ENCODE assay signal across 19 mouse cellular contexts in genomic region chr10:59565995-59566410, GRCm38 (mm10). TPM values are rescaled to one million over a fixed set of nuclear protein-coding genes. Genes with fewer than 3 reads are reported as not detected.
DNase-seq lines count a peak whose midpoint lies in the region; ATAC-seq and TF ChIP-seq lines count a peak whose summit lies in the region.
"Had no signal": no experiment of that assay in that cellular context is flagged by ENCODE, and none has a peak within 500 bp of the region (broad histone marks: within the 10 kb centered on the region; RNA-seq: fewer than 3 reads in every experiment).

No protein-coding gene starts in this region.

- no peak overlapping the region for H3K4me2 ChIP-seq in heart, postnatal 0 days (ENCODE audit: low read depth, low read length)
- no peak overlapping the region for H3K4me2 ChIP-seq in neural tube, embryonic 14.5 days (ENCODE audit: low read depth, low read length)
- peak overlapping the region; percentile 11 for H3K4me2 ChIP-seq in limb, embryonic 12.5 days
- H3K4me2 ChIP-seq: hindbrain, embryonic 14.5 days had no signal

- DNase-seq in heart, postnatal 0 days (ENCODE audit: low spot score): no peak
- DNase-seq in heart, adult 9 months (ENCODE audit: low spot score in 2 of 2): no peak
- DNase-seq in neural tube, embryonic 10.5 days (ENCODE audit: extremely low spot score, low spot score): no peak
- no peak for DNase-seq in spleen, adult 12 weeks (ENCODE audit: low spot score)
- DNase-seq in adrenal gland, postnatal 25 days: no peak
- DNase-seq: cerebellum, postnatal 10 days; heart, adult 2 months; thymus, postnatal 4 days had no signal

- WGBS in heart, postnatal 0 days: 72% methylated on average over 2 of the region's 2 CpGs
- WGBS in neural tube, embryonic 14.5 days: 41% methylated on average over 2 of the region's 2 CpGs
- WGBS in limb, embryonic 12.5 days: 39% methylated on average over 2 of the region's 2 CpGs

- no peaks in the 10 kb centered on the region for H3K36me3 ChIP-seq in heart, postnatal 0 days (replicated peaks; ENCODE audit: control insufficient read depth, insufficient read depth, low read length)
- no peaks in the 10 kb centered on the region for H3K36me3 ChIP-seq in neural tube, embryonic 14.5 days (ENCODE audit: control insufficient read depth, insufficient read depth, low read length)
- peaks cover 3% of the 10 kb centered on the region; the same call in 1 of the 2 replicates for H3K36me3 ChIP-seq in limb, embryonic 12.5 days

- no peaks in the 10 kb centered on the region for H3K9me3 ChIP-seq in heart, postnatal 0 days (replicated peaks; ENCODE audit: control insufficient read depth, low read length)
- no peaks in the 10 kb centered on the region for H3K9me3 ChIP-seq in neural tube, embryonic 14.5 days (ENCODE audit: control insufficient read depth, low read length)
- no peaks in the 10 kb centered on the region for H3K9me3 ChIP-seq in limb, embryonic 12.5 days
- H3K9me3 ChIP-seq: megakaryocyte, embryonic 14.5 days had no signal

- no peak overlapping the region for H3K4me3 ChIP-seq in heart, postnatal 0 days (ENCODE audit: low read depth, low read length)
- no peak overlapping the region for H3K4me3 ChIP-seq in neural tube, embryonic 14.5 days (ENCODE audit: low read depth, low read length)
- H3K4me3 ChIP-seq in limb, embryonic 12.5 days (replicated peaks): no peak overlapping the region
- H3K4me3 ChIP-seq: heart, adult 2 months; megakaryocyte, embryonic 14.5 days had no signal

- ATAC-seq in heart, postnatal 0 days (ENCODE audit: insufficient read depth, low read depth): no peak
- peak; percentile 54; the same call in 1 of the 2 replicates for ATAC-seq in neural tube, embryonic 14.5 days (ENCODE audit: low read depth)
- ATAC-seq in limb, embryonic 12.5 days (ENCODE audit: insufficient number of reproducible peaks, insufficient read depth, low FRiP score, low TSS enrichment, low read depth): peak; percentile 88
- ATAC-seq: CD4-positive, CD25-positive, alpha-beta regulatory T cell, adult 4 months; Patski had no signal

- 0 out of 2 replicates have a peak overlapping the region, but pooled peaks have one; percentile 15 for H3K27ac ChIP-seq in heart, postnatal 0 days (ENCODE audit: low read depth)
- no peak overlapping the region for H3K27ac ChIP-seq in neural tube, embryonic 14.5 days (ENCODE audit: low read depth, low read length)
- H3K27ac ChIP-seq in limb, embryonic 12.5 days: peak overlapping the region; percentile 92
- H3K27ac ChIP-seq: heart, adult 2 months; hindbrain, embryonic 14.5 days; liver, embryonic 14.5 days had no signal

- H3K4me1 ChIP-seq in heart, postnatal 0 days (ENCODE audit: control insufficient read depth, insufficient read depth): no peaks in the 10 kb centered on the region
- no peaks in the 10 kb centered on the region for H3K4me1 ChIP-seq in neural tube, embryonic 14.5 days (ENCODE audit: control insufficient read depth, insufficient read depth, low read length)
- H3K4me1 ChIP-seq in limb, embryonic 12.5 days (replicated peaks): peaks cover 71% of the 10 kb centered on the region

- no peak for TF ChIP-seq EP300 in heart, postnatal 0 days (IDR thresholded peaks at IDR 0.05; ENCODE audit: low read depth)

- TF ChIP-seq CTCF in heart, postnatal 0 days (IDR thresholded peaks at IDR 0.05; ENCODE audit: low read depth): no peak

- no peaks in the 10 kb centered on the region for H3K27me3 ChIP-seq in heart, postnatal 0 days (ENCODE audit: control insufficient read depth, insufficient read depth, low read length)
- no peaks in the 10 kb centered on the region for H3K27me3 ChIP-seq in neural tube, embryonic 14.5 days (ENCODE audit: control insufficient read depth, insufficient read depth, low read length)
- H3K27me3 ChIP-seq in limb, embryonic 12.5 days: no peaks in the 10 kb centered on the region
- H3K27me3 ChIP-seq: megakaryocyte, embryonic 14.5 days; Patski had no signal

- H3K9ac ChIP-seq in heart, postnatal 0 days (replicated peaks; ENCODE audit: low read depth, low read length): no peak overlapping the region
- H3K9ac ChIP-seq in neural tube, embryonic 14.5 days (replicated peaks; ENCODE audit: low read depth, low read length): no peak overlapping the region
- H3K9ac ChIP-seq in limb, embryonic 12.5 days (replicated peaks): no peak overlapping the region
- H3K9ac ChIP-seq: hindbrain, embryonic 14.5 days; liver, embryonic 14.5 days had no signal

RNA-seq across cellular contexts. Expression of gene Gm10322, which starts 49.9 kb away (rescaled TPM):
- total RNA-seq in heart, postnatal 0 days (2014; rRNA removed; ENCODE audit: low replicate concordance): not detected in 2 replicates
- polyA plus RNA-seq in heart, postnatal 0 days (2015; fragmentation: Nextera tagmentation; extraction: Ambion mirVana): not detected in 2 replicates
- not detected in 2 replicates for polyA plus RNA-seq in neural tube, embryonic 14.5 days (2014; fragmentation: Nextera tagmentation; extraction: Ambion mirVana)
- polyA plus RNA-seq in limb, embryonic 12.5 days (2016; fragmentation: Nextera tagmentation; extraction: Ambion mirVana): not detected in 2 replicates
- not detected in 2 replicates for total RNA-seq in adrenal gland, postnatal 25 days (2021)
- total RNA-seq: adrenal gland, adult 18-20 months; heart, adult 2 months; left cerebral cortex, adult 8-10 months; monocyte, adult 5-6 weeks had no signal
- polyA plus RNA-seq: CD4-positive, CD25-positive, alpha-beta regulatory T cell, adult 4 months; heart, adult 2 months; hindbrain, embryonic 14.5 days; large intestine, adult 2 months; liver, embryonic 14.5 days; Patski had no signal

RNA-seq across cellular contexts. Expression of gene Mcu, which starts 50.5 kb away (rescaled TPM):
- total RNA-seq in heart, postnatal 0 days (2014; rRNA removed; ENCODE audit: low replicate concordance): 11.9 and 13.0 TPM in 2 replicates
- 20.5 and 21.7 TPM in 2 replicates for polyA plus RNA-seq in heart, postnatal 0 days (2015; fragmentation: Nextera tagmentation; extraction: Ambion mirVana)
- 44.3 and 53.0 TPM in 2 replicates for polyA plus RNA-seq in neural tube, embryonic 14.5 days (2014; fragmentation: Nextera tagmentation; extraction: Ambion mirVana)
- polyA plus RNA-seq in limb, embryonic 12.5 days (2016; fragmentation: Nextera tagmentation; extraction: Ambion mirVana): 45.3 and 48.4 TPM in 2 replicates
- total RNA-seq in adrenal gland, postnatal 25 days (2021): 47.2 and 52.3 TPM in 2 replicates
